In genomic region chr7:24883896-24884692, GRCm38 (mm10) we compare ENCODE assay signal across 8 mouse cellular contexts. TPM values are rescaled to one million over a fixed set of nuclear protein-coding genes. Genes with fewer than 3 reads are reported as not detected.
DNase-seq lines count a peak whose midpoint lies in the region; ATAC-seq lines count a peak whose summit lies in the region.

Gene Rps19 (plus strand): TSS chr7:24884371.

- DNase-seq in ES-CJ7 (ENCODE audit: low read depth, low spot score) = peak; percentile 99
- DNase-seq in cerebellum, adult 11 months = peak; percentile 98
- DNase-seq in forebrain, embryonic 14.5 days (ENCODE audit: low spot score) = peak; percentile 100
- peak; percentile 98 to 99 for DNase-seq in heart, postnatal 14 days
- peak; percentile 99 for DNase-seq in layer of hippocampus, adult 11-12 months (ENCODE audit: low spot score)
- peak; percentile 99 for DNase-seq in lung, adult 18-20 months
- DNase-seq in testis, postnatal 14 days (ENCODE audit: low spot score) = peak; percentile 98

- H3K27ac ChIP-seq in forebrain, embryonic 14.5 days (ENCODE audit: low read depth, low read length) = peak within 1 kb of the TSS; percentile 92
- peak within 1 kb of the TSS; percentile 89 for H3K27ac ChIP-seq in neural tube, embryonic 15.5 days (replicated peaks)

- no peaks in the 10 kb centered on the region for H3K9me3 ChIP-seq in forebrain, embryonic 14.5 days (replicated peaks; ENCODE audit: control insufficient read depth, low read length)
- H3K9me3 ChIP-seq in neural tube, embryonic 15.5 days (replicated peaks) = no peaks in the 10 kb centered on the region

- H3K4me2 ChIP-seq in forebrain, embryonic 14.5 days (ENCODE audit: low read length) = peak within 1 kb of the TSS; percentile 87
- H3K4me2 ChIP-seq in neural tube, embryonic 15.5 days = peak within 1 kb of the TSS; percentile 76

- H3K4me1 ChIP-seq in forebrain, embryonic 14.5 days (ENCODE audit: control insufficient read depth, insufficient read depth, low read length) = peaks cover 12% of the 10 kb centered on the region; the same call in 1 of the 2 replicates
- H3K4me1 ChIP-seq in neural tube, embryonic 15.5 days = peaks cover 30% of the 10 kb centered on the region

- under 1% methylated on average over 57 of the region's 57 CpGs for WGBS in forebrain, embryonic 14.5 days
- under 1% methylated on average over 57 of the region's 57 CpGs for WGBS in neural tube, embryonic 15.5 days

- H3K27me3 ChIP-seq in forebrain, embryonic 14.5 days (replicated peaks; ENCODE audit: control insufficient read depth, insufficient read depth, low read length) = no peaks in the 10 kb centered on the region
- H3K27me3 ChIP-seq in neural tube, embryonic 15.5 days (replicated peaks) = no peaks in the 10 kb centered on the region

- intact Hi-C loops in heart, postnatal 14 days (cut with DNase I) = loop anchor here (10.0 kb wide), 1 partner anchor 331 kb away; no protein-coding TSS in a partner anchor

- peak within 1 kb of the TSS; percentile 100 for H3K9ac ChIP-seq in forebrain, embryonic 14.5 days (ENCODE audit: low read length)
- H3K9ac ChIP-seq in neural tube, embryonic 15.5 days (replicated peaks) = peak within 1 kb of the TSS; percentile 99

- peak; percentile 93 for ATAC-seq in forebrain, embryonic 14.5 days
- ATAC-seq in neural tube, embryonic 15.5 days (ENCODE audit: low FRiP score) = peak; percentile 94

- peak within 1 kb of the TSS; percentile 100 for H3K4me3 ChIP-seq in forebrain, embryonic 14.5 days (ENCODE audit: low read depth, low read length)
- H3K4me3 ChIP-seq in neural tube, embryonic 15.5 days (replicated peaks) = peak within 1 kb of the TSS; percentile 98

- peaks cover 34% of the 10 kb centered on the region for H3K36me3 ChIP-seq in forebrain, embryonic 14.5 days (ENCODE audit: control insufficient read depth, insufficient read depth, low read length)
- H3K36me3 ChIP-seq in neural tube, embryonic 15.5 days = peaks cover 31% of the 10 kb centered on the region

RNA-seq across cellular contexts. Expression of gene Rps19, which starts in this region (rescaled TPM):
- 1,541 and 2,138 TPM in 2 replicates for polyA plus RNA-seq in forebrain, embryonic 14.5 days (2014; fragmentation: Nextera tagmentation; extraction: Ambion mirVana)
- 100 to 1,000 TPM; 529 to 548 TPM for total RNA-seq in heart, postnatal 14 days (2021)
- 1,165 and 1,469 TPM in 2 replicates for polyA plus RNA-seq in neural tube, embryonic 15.5 days (2015; fragmentation: Nextera tagmentation; extraction: Ambion mirVana)

Comparison
In these comparisons a context has a peak if more than half of its experiments do, and no peak if none do; other contexts are left out.
1. Peak in every context shown above with its lines: DNase-seq, ATAC-seq, H3K4me3 ChIP-seq and H3K27ac ChIP-seq.